Mouse (Mus musculus) thymus, postnatal 14 days (tissue): ENCODE measurements at regions not wholly inside any gene's neighbourhood (a gene's known extent, or its start where the extent isn't known, plus 50 kb on each side); places are given as distances from the start of the nearest gene placed in this dataset.

Experiments used
- DNase-seq: peaks from one replicate; pipeline ENCODE4 v3.0.0; 2021

GRCm38 (mm10) chr12:92291490-92291889 lies 442.5 kb upstream of the Sel1l start:
- DNase-seq, result no peak

DNA sequence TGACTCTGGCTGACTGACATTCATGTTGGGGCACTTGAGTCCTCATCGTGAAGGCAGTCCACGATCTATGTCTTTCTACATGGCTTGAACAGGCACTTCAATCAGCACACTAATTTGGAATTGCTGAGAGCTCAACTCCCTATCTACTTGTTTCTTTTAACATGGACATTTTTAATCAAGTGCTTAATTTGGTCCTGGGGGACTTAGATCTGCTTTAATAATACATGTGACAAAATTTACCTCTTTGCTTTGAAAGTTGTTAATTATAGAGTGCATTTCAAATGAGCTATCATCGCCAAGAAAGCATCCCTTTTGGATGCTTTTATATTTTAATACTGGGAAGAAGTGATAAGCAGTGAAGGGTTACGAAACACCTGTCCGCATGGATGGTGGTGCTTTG lies 436.6 kb upstream of the Sel1l start:
- DNase-seq, result no peak

GRCm38 (mm10) chr12:92280470-92280869 lies 431.5 kb upstream of the Sel1l start:
- DNase-seq, result no peak

DNA sequence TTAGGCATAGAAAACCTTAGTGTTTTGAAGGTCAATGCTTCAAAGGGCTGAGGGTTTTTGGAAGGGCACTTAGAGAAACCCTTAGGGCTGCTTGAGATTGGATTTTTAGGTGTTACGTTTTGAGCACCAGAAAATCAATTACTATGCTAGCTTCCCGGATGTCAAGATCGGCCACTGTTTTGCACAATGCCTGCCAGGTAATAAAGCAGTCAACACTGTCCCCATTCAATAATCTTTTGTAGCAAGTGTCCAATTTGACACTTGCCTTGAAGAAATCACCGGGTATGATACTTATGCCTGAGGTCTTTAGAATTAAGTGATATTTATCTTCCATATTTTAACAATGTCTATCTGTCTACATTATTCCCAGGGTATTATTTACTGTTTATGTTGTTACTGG lies 403.0 kb upstream of the Sel1l start:
- DNase-seq, result no peak

DNA sequence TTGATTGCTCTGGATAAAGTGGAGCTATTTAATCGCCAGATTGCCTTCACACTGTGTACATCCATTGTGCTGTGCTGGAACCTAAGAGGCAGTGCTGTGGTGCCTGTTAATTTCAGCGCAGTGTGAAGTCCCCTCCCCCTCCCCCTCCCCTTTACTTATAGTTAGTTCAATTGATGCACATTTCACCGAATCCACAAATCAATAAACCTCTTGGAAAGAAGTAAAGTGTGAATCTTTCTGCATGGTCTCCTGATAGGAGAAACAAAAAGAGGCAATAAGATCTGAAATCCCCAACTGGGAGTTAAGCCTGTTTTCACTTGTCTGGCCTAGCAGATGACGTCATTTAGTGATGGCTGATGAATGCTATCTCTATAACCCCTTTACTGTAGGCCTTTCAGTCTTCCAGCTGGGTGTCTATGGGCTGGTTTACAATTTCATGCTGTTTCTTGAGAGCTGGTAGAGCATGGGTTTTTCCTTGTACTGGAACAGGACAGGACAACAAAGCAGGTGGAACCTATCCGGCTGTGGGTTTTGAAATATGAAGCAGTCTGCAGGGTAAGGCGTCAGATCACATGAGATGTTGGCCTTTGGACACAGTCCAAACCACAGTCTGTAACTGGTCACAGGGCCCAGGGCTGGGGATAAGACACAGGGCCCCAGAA lies 398.0 kb upstream of the Sel1l start:
- DNase-seq, result no peak

- no peak for DNase-seq
Measured at GRCm38 (mm10) chr12:92239956-92240699, 391.2 kb upstream of the Sel1l start.

DNA sequence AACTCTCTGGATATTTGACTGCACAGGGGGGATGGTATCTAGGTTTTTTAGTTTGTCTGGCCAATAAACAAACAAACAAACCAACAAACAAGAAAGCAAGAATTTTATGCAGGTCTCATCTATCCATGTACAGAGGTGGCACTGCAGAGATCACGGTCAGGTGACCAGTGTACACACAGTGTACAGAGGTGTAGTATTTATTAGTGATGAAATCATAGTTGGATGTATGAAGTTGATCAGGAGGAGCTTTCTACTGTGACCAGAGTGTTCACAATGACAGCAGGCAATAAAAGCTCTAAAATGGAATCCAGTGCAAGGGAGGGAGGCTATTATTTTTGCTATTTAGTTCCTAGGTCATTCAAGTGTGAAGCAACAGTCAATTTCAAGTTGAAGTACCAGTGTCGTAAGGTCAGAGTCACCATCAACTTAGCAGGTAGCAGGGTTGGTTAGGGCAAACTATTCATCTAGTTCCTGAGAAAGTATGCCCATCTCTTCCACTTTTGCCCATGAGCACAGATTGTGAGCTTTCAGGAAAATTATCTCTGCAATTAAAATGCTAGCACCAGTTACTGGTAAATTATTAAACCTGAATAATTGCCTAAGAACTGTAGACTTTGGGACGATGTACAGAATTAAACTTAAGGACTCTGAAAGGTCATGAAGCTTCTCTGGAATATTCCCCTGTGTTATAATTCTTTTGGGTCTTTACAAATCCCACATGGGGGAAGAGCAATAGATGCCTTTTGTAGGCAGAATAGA lies 384.9 kb upstream of the Sel1l start:
- no peak for DNase-seq

GRCm38 (mm10) chr12:92228585-92228984 lies 379.6 kb upstream of the Sel1l start:
- no peak for DNase-seq

DNA sequence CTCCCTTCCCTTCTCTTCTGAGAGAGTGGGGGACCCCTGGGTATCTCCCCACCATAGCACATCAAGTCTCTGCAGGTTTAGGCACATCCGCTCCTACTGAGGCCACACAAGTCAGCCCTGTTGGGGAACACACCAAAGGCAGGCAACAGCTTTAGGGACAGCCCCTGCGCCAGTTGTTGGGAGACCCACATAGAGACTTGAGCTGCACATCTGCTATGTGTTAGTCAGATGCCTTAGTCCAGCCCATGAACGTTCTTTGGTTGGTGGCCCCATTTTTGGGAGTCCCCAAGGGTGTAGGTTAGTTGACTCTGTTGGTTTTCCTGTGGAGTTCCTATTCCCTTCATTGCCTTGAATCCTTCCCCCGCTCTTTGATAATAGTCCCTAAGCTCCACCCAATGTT lies 354.4 kb upstream of the Sel1l start:
- no peak for DNase-seq

GRCm38 (mm10) chr12:92200602-92201001 lies 351.6 kb upstream of the Sel1l start:
- DNase-seq, result no peak

DNA sequence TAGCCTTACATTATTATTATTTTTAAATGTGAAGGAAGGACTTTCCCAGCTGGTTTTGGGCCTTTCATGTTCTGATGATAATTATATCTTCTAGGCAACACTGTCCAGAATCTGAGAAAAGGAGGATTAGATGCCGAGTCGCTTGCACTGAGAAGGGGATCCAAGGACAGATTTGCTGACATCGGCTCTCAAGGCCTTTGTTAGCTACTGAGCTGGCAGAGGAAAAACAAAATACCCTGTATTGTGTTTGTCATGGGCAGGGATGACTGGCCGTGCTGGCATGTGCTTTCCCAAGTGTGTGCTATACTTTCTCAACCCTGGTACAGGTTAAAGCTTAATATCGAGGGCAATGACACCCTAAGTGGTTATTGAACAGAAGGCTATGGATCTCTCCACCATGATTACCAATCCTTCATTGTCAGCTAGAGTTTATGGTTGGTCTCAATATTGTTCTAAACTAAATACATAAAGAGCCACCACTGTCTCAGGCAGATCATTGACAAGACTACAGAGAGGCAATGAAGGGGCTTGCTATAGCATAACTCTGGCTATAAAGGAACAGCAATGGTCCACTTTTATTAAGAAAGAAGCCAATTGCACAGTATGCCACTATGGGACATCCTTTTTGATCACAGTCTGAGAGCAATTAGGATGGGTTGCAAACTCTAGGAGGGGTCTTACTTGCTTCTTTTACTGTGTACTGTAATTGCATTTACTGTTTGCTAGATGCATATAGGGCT lies 350.0 kb upstream of the Sel1l start:
- no peak for DNase-seq

GRCm38 (mm10) chr12:92193934-92194685 lies 345.2 kb upstream of the Sel1l start:
- no peak for DNase-seq

GRCm38 (mm10) chr12:92193199-92193933 lies 344.4 kb upstream of the Sel1l start:
- DNase-seq, result no peak

DNA sequence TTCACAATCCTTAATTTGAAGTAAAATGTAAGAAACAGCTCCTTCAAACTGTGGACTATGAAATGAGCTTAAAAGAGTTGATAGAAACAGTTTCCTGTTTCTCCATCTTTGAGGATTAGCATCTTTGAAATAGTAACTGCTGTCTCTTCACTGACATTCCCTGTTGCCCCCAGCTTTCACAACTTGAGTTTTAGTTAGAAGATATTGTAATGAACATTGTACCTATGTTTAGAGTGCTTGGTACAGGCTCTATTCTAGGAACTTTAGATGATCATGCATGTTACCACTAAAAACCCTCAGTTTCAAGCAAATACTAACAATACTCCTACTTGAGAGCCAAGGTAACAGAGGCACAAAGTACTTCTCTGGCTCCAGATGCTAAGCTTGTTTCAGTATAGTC lies 340.1 kb upstream of the Sel1l start:
- no peak for DNase-seq

DNA sequence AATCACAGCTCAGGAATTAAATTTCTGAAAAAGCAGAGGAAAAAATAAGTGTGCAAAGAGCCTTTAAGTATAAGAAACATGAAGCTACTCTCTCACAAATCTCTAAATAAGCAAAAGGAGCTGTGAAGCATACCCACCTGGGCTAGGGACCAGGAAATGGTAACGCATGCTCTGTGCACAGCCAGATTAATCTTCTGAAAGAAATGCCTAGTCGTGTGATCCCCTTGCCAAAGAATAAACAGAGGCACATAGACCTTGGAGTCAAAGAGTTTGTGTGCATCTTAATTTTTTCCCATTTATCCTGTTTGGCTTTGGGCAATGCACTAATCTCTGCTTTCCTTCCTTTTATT lies 338.2 kb upstream of the Sel1l start:
- DNase-seq, result no peak

GRCm38 (mm10) chr12:92186448-92187132 lies 337.6 kb upstream of the Sel1l start:
- no peak for DNase-seq

DNA sequence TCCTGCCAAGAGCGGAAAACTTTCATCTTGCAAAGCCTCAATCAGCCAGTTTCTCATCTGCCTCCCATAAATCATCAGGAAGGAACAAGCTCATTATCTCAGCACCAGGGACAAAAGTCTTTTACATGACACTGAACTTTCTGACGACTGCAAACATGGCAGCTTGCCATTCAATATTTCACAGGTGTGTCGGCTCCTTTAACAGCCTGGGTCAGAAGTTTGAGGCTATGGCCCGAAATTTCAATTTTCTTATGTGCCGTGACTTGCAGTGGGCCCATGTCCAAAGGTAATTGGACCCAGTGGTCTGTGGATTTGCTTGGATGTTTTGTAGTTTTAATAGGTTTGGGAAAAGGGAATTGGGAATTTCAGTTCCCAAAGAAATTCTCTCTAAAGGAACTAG lies 330.3 kb upstream of the Sel1l start:
- no peak for DNase-seq

GRCm38 (mm10) chr12:92156726-92157125 lies 307.8 kb upstream of the Sel1l start:
- no peak for DNase-seq

- DNase-seq, result no peak
Measured at GRCm38 (mm10) chr12:92152922-92153235, 303.9 kb upstream of the Sel1l start.

GRCm38 (mm10) chr12:92152043-92152921 lies 303.3 kb upstream of the Sel1l start:
- no peak for DNase-seq
